Mouse (Mus musculus) forelimb bud, embryonic 11.5 days (tissue): ENCODE data around the gene Pam16.

Experiments used
- DNase-seq: peaks from one replicate; pipeline ENCODE4 v3.0.0-alpha.2; 2012; ENCODE audit warnings: low read depth, low spot score

The Pam16 gene

DNA sequence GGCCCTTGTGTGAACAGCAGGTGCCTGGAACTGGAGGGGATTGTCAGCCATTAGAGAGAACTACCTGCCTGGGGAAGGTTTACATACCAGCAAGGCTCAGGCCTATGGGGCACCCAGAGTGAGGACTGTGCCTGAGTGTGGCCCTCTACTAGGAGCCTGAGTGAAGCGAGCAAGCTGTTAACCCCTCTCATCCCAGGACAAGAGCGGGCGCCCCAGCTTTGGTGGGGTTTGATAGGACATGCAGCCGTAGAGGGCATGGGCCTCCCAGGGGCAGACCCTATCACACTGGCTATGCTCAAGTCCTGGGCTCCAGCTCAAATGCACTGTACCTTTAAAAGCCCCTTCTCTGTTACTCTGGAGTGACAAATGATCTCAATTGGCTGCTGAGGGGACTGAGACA, 22.0 kb upstream of the Pam16 start:
- no peak for DNase-seq

DNA sequence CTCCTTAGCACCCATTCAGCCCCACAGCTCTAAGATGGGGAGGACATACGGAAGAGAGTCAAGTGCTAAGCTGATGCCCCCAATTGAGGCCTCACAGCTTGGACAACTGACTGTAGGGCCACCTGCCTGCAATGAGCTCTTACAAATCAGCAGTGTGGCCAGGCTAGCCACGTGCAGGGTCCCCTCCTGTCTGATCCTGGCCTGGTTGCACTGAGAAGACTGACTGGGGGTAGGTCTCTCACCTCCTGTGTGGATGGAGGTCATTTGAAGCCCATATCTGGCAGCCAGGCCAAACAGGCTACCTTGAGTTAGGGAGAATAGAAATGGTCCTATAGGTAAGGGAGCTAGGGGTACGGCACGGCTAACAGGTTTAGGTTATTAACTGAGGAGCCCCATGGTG, 21.1 kb upstream of the Pam16 start:
- no peak for DNase-seq

DNA sequence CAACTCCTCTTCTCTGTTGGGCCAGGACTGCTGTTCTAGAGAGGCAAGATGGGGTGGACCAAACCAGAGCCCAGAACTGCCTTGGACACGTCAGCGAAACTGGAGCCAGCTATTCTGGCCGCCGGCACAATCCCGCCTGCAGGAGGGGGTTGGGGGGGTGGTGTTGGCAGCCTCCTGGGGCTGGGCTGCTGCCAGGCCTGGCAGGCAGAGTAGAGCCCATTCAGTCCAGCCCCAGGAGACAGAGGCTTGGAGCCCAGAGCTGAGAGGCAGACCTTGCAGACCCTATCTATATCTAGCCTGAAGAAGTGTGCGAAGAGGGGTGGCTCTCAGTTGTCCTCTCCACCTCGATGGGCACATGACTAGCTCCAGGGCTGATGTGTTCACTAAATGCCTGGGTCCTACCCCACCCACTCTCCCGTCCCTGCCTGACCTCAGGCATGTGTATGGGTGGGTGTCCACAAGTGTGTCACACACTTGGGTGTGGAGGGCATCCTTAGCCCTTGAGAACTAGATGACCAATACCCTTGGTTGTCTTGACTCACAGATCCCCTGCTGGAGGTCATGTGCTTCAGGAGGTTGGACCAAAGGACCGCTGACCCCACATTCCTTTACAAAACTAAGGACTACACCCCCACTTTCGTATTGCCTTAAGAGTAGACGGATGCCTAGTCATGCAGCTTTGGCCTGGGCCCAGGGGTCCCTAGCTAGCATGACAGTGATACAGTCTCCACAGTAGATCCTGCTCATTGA, 19.1 kb upstream of the Pam16 start:
- DNase-seq: no peak

DNA sequence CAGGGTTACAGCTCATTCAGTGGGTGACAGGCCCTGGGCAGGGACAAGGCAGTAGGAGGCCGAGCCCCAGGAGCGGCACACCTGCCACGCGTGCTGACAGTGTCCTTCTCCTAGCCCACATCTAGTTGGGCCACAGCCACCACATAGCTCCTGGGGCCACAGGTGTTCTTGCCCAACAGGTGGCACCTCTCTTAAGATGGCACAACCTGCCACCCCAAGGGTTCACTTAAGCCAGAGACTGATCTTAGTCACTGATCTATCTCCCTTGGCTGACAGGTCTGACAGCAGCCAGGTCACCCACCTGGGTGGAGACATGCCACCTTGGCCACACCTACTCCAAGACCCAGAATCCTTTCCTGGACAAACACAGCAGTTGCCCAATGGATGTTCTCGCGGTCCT, 18.1 kb upstream of the Pam16 start:
- no peak for DNase-seq

DNA sequence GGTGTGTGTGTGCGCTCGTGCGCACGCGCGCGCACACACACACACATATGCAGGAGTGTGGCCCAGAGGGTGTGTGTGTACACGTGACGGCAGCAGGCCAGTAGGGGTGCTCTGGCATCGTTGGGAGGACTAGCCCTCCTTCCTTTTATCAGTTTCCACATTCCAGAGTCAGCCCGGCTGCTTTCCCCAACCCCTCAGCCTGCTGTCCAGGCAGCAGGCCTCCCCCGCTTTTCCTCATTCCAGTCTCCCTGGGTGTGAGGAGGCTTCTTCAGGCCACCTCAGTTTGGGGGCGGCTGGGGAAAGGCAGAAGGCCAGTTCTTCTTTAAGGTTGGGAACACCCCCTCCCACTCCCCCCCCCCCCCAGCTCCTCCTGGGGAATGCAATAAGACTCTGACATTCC, 17.4 kb upstream of the Pam16 start:
- DNase-seq: peak; percentile 59

DNA sequence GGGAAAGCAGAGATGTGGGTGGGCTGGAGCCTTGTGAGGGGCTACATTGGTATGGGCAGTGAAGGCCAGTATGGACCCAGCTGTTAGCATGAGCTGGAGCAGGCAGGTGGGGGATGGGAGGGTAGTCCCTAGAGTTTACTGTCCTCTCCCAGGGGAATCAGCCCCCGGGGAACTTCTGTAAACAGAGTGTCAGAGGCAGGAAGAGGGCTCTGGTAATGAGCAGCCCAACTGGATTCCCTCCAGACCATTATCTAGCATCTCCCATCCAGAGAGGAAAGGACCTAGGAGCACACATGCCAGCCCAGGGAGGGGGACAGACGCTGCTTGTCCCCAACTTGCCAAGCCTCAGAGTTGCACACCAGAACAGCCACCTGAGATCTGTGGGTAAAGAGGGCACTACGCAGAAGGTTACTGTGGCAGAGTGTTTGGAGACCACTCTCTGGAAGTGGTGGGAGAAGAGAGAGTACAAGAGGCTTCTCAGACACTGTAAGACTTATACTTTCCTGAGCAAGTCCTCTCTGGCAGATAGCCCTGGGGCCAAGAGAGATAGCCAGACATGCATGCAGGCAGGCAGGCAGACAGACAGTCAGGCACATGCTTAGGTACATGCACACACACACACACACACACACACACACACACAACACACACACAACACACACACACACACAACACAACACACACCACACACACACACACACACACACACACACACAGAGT, 16.5 kb upstream of the Pam16 start:
- no peak for DNase-seq

DNA sequence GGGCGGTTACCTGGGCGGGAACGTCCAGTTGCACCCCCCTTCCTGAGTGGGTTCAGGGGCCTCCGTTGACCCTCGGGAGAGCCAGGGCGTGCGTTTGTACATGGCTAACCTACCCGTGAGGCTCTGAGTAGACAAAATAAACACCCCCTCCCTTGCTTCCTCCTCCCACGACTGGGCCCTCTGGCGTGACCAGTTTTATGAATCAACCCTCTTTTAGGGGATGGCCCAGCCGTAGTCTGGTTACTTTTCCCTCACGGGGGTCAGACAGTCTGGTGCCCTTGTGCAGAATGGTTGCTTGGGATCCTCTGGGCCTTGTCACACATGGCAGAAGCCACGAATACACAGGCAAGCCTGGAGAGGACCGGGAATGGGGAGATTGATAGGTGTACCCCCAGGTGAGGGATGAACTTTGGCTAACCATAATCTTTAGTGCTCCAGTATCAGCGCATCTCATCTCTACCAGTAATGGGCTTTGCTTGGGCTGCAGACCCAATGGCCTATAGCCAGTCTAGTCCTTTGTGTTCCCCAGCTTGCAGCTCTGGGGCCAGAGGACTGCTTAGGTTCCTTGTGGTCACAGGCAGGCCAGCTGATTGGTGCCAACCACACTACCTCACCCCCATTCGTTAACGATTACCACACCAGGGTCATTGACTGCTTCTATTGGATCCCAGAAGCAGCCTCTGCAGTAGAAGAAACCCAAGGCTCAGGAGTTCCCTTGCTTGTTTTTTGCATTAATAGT, 15.6 kb upstream of the Pam16 start:
- DNase-seq: no peak

DNA sequence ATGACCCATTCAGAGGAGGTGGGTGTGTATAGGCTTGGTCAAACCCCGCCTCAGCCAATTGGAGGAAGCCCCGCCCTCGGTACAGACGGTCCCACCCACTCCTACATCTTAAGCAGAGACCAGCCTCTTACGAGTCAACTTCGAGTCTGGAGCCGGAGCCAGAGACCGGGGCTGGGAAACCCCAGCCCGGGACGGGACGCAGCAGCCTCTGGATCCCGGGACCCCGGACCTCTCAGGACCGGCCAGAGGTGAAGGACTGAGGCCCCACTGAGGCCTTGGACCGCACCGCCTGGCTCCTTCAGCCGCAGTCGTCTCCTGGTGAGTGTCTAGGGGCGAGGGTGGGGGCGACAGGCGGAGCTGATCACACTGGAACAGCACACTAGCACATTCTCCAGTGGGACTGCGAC, 15.0 kb upstream of the Pam16 start, which contains the start of the genes Vasn and Dnaja3:
Vasn (plus strand) TSS at position 111 of the 407 bp plus-strand sequence.
Dnaja3 (plus strand) TSS at position 159 of the 407 bp plus-strand sequence.
- peak; percentile 84 for DNase-seq

DNA sequence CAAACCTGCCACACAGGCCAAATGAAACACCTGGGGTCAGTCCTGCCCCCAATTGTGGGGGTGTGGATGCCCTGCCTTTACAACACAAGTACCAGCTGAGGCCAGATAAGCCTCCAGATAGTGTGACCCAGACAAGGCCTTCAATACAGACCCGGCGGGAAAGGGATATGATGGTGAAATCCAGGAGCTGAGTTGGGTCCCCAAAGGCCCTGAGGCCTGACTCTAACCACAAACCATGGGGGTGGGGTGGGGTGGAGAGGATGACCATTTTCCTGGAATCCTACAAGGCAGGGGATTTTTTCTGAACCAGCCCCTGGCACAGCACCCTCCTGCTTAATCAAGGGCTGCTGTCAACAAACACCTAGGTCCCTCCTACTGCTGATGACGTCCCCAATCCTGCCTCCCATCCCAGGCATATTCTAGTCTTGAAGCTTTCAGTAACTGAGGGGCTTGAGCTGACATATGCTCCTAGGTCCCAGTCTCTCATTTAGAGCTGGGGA, 14.2 kb upstream of the Pam16 start:
- no peak for DNase-seq

DNA sequence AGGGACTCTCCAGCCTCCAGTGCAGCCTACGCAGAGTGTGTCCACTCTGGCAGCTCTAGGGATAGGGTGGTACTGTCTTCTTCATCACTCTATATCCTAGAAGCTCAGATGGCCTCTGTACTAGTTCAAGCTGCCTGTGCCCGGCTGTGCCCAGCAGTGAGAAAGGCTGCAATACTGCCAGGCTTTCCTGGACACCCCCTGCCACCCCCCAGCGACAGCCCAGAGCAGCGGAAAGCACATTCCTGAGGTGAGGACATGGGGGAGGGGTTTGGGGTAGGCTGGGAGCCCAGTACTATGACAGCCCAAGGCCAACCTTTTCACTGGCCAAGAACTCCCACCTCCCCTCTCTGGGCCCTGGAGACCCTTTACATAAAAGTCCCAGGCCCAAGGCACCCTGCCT, 11.0 kb upstream of the Pam16 start:
- DNase-seq: no peak

DNA sequence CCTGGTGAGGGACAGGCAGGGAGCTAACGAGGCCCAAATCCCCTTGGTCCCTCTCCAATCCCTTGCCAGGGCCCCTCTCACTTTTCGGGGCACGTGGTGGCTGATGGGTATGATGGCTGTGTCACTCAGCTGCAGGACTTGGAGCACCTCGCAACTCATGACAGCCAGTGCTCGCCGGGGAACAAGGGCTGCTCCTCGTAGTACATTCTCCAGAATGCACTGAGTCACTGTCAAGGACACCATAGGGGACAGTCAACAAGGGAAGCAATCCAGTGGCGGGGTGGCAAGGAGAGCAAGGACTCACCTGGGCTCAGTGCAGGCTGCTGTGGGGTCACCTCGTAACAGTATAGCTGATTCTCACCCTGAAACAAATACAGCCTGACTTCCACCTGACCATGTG, 9.9 kb upstream of the Pam16 start:
- no peak for DNase-seq

DNA sequence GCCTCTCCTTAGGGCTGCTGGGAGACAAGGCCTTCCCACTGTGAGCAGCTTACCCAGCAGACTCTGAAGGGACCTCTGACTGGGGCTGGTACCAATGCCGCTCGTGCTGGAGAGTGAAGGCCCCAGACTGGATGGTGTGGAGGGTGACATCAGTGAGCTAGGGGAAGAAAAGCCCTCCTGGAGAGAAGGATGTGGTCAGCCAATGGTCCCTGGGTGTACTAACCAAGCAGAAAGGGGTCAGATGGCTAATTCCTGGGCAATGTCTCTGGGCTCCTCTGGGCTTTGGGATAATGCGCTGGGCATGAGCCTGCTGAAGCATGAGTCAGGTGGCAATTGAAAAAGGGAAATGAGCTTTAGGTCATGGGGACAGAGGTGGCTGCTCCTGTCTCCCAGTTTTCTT, 8.9 kb upstream of the Pam16 start:
- DNase-seq: no peak

DNA sequence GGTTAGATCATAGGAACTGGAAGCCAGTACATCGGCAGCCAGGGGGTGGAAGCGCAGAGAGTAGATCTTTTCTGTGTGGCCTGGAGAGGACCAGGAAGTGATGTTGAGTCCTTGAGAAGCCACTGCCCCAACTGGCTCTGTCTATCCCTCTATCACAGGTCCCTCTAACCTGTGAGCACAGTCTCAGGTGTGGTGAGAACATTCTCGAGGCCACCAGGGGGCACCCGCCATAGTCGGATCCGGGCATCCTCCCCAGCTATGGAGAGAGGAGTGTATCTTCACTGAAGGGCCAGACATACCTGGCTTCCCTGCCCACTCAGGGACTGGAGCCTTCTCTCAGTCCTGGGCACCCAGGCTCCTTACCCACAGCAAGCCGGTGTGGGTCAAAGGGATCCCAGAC, 7.3 kb upstream of the Pam16 start:
- no peak for DNase-seq

DNA sequence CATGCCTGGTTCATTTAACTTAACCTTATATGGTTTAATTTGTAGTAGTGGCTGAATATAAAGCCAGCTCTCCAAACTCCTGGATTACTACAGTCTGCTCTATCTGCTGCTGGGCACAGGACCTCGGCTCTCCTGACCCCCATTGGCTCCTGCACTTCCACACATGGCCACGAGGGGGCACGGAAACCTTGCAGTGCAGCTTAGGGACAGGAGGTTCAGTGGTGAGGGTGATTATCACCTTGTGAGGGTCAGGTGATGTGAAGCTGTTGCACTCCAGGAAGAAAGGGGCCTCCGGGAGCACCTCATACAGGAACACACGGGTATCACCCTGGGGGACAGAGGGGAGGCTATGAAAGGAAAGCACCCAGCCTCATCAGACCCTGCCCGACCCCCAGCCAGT, 5.2 kb upstream of the Pam16 start:
- peak; percentile 79 for DNase-seq

DNA sequence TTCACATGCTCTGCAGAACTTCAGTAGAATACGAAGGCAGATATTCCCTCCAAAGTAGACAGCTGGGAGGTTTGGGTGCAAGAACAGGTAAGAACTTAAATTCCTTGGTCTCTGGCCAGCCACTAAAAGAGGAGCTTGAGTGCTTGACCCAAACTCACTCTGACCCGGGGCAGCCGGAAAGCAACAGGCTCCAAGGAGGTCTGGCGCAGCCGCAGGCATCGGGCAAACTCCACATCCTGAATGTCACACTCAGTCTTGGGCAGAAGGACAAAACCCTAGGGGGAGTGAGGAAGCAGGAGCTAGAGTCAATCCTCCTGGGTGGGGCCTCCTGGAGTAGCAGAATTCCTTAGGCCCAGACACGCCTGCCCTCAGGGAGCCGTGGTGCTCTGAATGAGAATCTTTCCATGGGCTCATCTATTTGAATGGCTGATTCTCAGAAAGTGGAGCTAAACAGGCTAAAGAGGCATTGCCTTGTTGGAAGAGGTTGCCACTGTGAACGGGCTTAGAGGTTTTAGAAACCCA, 4.2 kb upstream of the Pam16 start:
- no peak for DNase-seq

DNA sequence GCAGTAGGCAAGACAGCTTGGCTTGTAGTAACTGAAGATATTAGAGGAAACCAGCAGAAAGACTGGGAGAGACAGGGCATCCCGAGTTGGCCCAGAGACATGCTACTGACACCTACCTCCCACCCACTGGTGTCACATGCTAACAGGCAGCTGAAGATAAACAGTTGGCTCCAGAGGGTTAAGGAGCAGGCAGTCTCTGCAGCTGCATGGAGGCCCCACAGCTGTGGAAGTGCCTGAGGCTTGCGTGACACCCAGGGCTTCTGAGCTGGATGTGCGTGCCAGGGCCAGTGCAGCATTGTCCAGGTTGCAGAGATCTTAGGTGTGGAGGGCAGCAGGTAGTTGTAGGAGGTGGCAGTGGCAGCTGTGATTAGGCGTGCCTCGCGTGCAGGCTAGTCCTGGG, 2.3 kb upstream of the Pam16 start:
- no peak for DNase-seq

DNA sequence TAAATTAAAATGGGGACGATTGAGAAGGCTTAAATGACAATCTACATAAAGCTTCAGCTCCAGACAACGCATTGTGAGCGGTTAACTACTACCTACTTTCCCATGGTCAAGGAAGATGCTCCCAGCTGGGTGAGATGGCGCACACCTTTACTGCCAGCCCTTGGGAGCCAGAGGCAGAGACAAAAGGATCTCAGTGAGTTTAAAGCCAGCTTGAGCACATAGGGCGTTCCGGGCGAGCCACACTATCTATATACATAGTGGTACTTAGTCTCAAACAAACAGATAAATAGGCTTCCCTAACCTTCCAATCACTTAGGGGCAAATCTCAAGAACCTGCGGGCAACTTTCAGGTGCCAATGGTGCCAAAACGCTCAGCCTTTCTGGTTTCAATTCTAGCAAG, 714 bp downstream of the Pam16 start:
- no peak for DNase-seq

DNA sequence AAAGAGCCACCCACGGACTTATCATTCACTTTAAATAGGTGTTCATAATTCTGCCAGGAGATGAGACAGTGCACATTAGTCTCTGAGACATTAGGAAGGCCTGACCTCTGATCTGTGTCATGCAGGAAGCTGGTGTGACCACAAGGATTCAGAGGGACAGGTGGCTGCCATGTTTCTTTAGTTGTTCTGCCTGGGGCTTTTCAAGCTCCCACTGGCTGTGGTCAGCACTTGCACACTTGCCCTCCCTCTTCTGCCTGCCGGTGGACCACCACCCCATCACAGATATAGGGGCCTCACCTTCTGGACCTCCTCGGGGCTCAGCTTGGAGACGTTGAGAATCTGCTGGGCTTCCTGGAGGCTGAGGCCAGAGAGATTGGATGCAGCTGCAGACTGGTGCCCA, 8.0 kb downstream of the Pam16 start:
- no peak for DNase-seq

DNA sequence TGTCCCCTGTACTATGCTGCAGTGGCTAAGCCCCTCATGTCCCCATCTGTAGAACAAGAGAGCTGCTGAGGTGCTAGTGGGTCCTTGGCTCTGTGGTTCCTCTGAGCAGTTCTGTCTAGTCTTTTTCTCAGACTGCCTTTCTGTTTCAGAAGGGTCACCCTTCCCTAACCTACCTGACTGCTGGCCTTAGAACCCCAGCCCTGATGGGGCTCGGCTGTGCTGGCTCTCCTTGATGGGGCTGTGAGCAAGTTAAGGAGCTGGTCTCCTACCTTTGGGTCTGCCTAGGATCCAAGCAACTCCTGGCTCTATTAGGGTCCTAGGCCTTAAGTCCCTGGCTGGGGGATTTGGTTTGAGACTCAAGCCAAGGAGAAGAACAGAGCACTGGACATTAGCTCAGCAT, 9.5 kb downstream of the Pam16 start:
- no peak for DNase-seq

DNA sequence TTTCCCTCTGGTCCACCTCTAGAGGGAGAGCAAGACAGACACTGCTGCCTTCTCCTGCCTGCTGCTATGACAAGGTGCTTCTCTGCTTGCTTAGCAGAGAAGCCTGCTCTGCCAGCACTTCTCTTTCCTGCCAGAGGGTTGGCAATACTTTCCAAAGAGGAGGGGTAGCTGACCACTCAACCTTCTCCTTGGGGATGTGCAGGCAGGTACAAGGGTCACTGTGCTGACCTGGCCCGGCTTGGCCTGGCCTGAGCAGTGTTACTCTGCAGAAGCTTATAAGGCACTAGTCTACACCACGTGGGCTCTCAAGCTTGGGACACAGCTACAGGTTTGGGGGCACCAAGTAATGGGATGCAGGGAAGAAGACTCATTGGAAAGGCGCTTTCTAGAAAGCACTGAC, 10.1 kb downstream of the Pam16 start:
- no peak for DNase-seq

DNA sequence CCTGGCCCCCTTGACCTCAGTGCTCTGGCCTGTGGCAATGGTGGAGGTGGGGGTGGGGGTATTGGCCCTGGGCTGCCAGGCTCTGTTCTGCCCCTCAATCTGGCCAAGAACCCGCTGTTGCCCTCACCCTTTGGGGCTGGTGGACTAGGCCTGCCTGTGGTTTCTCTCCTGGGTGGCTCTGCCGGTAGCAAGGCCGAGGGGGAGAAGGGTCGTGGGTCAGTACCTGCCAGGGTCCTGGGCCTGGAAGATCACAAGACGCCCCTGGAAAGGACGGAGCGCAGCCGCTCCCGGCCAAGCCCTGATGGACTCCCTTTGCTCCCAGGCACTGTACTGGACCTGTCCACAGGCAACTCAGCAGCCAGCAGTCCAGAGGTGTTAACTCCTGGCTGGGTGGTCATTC, 11.1 kb downstream of the Pam16 start:
- no peak for DNase-seq

DNA sequence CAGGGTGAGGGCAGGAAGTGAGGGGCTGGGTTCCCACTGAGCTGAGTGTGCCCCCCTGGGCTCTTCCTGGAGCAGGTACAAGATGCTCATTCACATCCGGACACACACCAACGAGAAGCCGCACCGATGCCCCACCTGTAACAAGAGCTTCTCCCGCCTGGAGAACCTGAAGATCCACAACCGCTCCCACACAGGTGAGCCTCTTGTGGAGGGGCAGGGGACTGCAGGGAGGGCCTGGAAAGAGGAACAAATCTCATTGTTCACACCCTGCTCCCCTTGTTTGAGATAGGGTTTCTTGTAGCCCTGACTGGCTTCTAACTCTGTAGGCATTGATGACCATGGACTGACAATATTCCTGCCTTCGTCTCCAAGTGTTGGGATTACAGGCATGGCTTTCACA, 13.1 kb downstream of the Pam16 start:
- no peak for DNase-seq
